10 mouse cellular contexts compared by ENCODE assay signal in genomic region chr7:138639541-138639940, GRCm38 (mm10).
"Had no signal": no experiment of that assay in that cellular context is flagged by ENCODE, and none has a peak within 500 bp of the region (broad histone marks: within the 10 kb centered on the region; RNA-seq: fewer than 3 reads in every experiment).

No protein-coding gene starts in this region.

- DNase-seq: kidney, adult 8-10 months; kidney, postnatal 14 days; layer of hippocampus, adult 9-11 months; liver; midbrain, embryonic 14.5 days; retina, postnatal 1 day; right cerebral cortex, postnatal 25 days; spleen, adult 18-20 months; thymus, adult 18-20 months; thymus, postnatal 36 days had no signal
